Mouse (Mus musculus) CH12.LX (cell line): ENCODE measurements at regions not wholly inside any gene's neighbourhood (a gene's known extent, or its start where the extent isn't known, plus 50 kb on each side); places are given as distances from the start of the nearest gene placed in this dataset.
A peak's percentile ranks its signal among the peaks of the same experiment; 100 is the strongest.

Experiments used
- DNase-seq: peaks from one replicate; pipeline ENCODE4 v3.0.0-alpha.2; 2013; ENCODE audit errors: extremely low read depth
- H3K27ac ChIP-seq: 2 replicates; pipeline ENCODE4 v1.5.1; 2012; ENCODE audit warnings: low read depth, mild to moderate bottlenecking, control low read depth, moderate library complexity; ENCODE audit not compliant: insufficient read depth
- H3K27me3 ChIP-seq: replicated peaks from 2 replicates; pipeline ENCODE3; 2012; ENCODE audit warnings: inconsistent platforms
- H3K36me3 ChIP-seq, 2 experiments: replicated peaks in 1 of 2; 2 replicates each; pipeline versions ENCODE3 to v1.6.1; 2012; ENCODE audit warnings: inconsistent platforms in 1 of 2, low read length in 1 of 2, mild to moderate bottlenecking in 1 of 2, mixed read lengths in 1 of 2, moderate library complexity in 1 of 2; ENCODE audit not compliant: control insufficient read depth in 1 of 2, insufficient read depth in 1 of 2
- H3K4me1 ChIP-seq, 2 experiments: 2 replicates each; pipeline ENCODE4 v1.6.1; 2012; ENCODE audit warnings: inconsistent platforms in 1 of 2, moderate library complexity in 1 of 2; ENCODE audit not compliant: insufficient read depth in 2 of 2, control insufficient read depth in 1 of 2
- H3K4me2 ChIP-seq: 2 replicates; pipeline ENCODE4 v1.6.1; 2012; ENCODE audit warnings: low read depth, mild to moderate bottlenecking, control low read depth; ENCODE audit not compliant: poor library complexity, insufficient read depth, severe bottlenecking
- H3K4me3 ChIP-seq, 3 experiments: fragments of 150-350 bp in 1 of 3; sonication (generic) in 1 of 3; replicated peaks in 1 of 3; 2 replicates each; pipeline versions ENCODE3 to v1.5.1; 2011 to 2012; ENCODE audit warnings: low read depth in 2 of 3, low read length in 2 of 3, mild to moderate bottlenecking in 2 of 3, moderate library complexity in 2 of 3, control low read depth in 1 of 3, improper control_type of control experiment in 1 of 3, inconsistent platforms in 1 of 3, mixed read lengths in 1 of 3; ENCODE audit not compliant: poor library complexity in 1 of 3
- H3K79me2 ChIP-seq: replicated peaks from 2 replicates; pipeline ENCODE4 v1.6.1; 2012; ENCODE audit warnings: mild to moderate bottlenecking, moderate library complexity; ENCODE audit not compliant: control insufficient read depth, poor library complexity, insufficient read depth, severe bottlenecking; ENCODE audit errors: extremely low read depth
- H3K9ac ChIP-seq: 2 replicates; pipeline ENCODE4 v1.6.1; 2012; ENCODE audit warnings: low read depth, mild to moderate bottlenecking, control low read depth, moderate library complexity; ENCODE audit not compliant: insufficient read depth
- H3K9me3 ChIP-seq: replicated peaks from 2 replicates; pipeline ENCODE3; 2012; ENCODE audit warnings: low read length, inconsistent platforms, mixed read lengths
- CHD1 ChIP-seq: IDR thresholded peaks from 2 replicates; pipeline ENCODE4 v1.6.1; 2012; ENCODE audit warnings: low read depth, low read length, improper control_type of control experiment, inconsistent platforms
- CTCF ChIP-seq, 2 experiments: IDR thresholded peaks in 1 of 2; conservative IDR thresholded peaks in 1 of 2; 2 replicates each; pipeline ENCODE4 v1.5.1; 2011 to 2012; ENCODE audit warnings: low read depth in 2 of 2, low read length in 2 of 2, improper control_type of control experiment in 1 of 2, inconsistent platforms in 1 of 2, mild to moderate bottlenecking in 1 of 2, moderate library complexity in 1 of 2
- ELF1 ChIP-seq: IDR thresholded peaks from 2 replicates; pipeline ENCODE4 v1.6.1; 2014; ENCODE audit warnings: low read depth, mild to moderate bottlenecking, inconsistent platforms, low read length, improper control_type of control experiment
- EP300 ChIP-seq: IDR thresholded peaks from 2 replicates; pipeline ENCODE4 v1.6.1; 2011; ENCODE audit warnings: low read length, improper control_type of control experiment
- ETS1 ChIP-seq: conservative IDR thresholded peaks from 2 replicates; pipeline ENCODE4 v1.6.1; 2012; ENCODE audit warnings: low read depth, mild to moderate bottlenecking, inconsistent platforms, low read length, improper control_type of control experiment, moderate library complexity
- HCFC1 ChIP-seq: IDR thresholded peaks from 2 replicates; pipeline ENCODE4 v1.6.1; 2012; ENCODE audit warnings: low read depth, mild to moderate bottlenecking, inconsistent platforms, low read length, improper control_type of control experiment
- IRF4 ChIP-seq: IDR thresholded peaks from 2 replicates; pipeline ENCODE4 v1.6.1; 2014; ENCODE audit warnings: low read depth, mild to moderate bottlenecking, inconsistent platforms, low read length, improper control_type of control experiment
- JUN ChIP-seq: IDR thresholded peaks from 2 replicates; pipeline ENCODE4 v1.6.1; 2011; ENCODE audit warnings: low read depth, mild to moderate bottlenecking, low read length, improper control_type of control experiment, moderate library complexity; ENCODE audit not compliant: insufficient read depth
- JUND ChIP-seq: conservative IDR thresholded peaks from 2 replicates; pipeline ENCODE4 v1.6.1; 2011; ENCODE audit warnings: low read depth, low read length, improper control_type of control experiment
- KAT2A ChIP-seq: IDR thresholded peaks from 2 replicates; pipeline ENCODE4 v1.6.1; 2012; ENCODE audit warnings: low read length, improper control_type of control experiment, inconsistent platforms; ENCODE audit not compliant: insufficient replicate concordance
- MAX ChIP-seq: IDR thresholded peaks from 2 replicates; pipeline ENCODE4 v1.6.1; 2011; ENCODE audit warnings: low read length, improper control_type of control experiment
- MAZ ChIP-seq: IDR thresholded peaks from 2 replicates; pipeline ENCODE4 v1.6.1; 2012; ENCODE audit warnings: low read depth, mild to moderate bottlenecking, inconsistent platforms, low read length, improper control_type of control experiment, moderate library complexity
- MEF2A ChIP-seq: IDR thresholded peaks from 2 replicates; pipeline ENCODE4 v1.6.1; 2014; ENCODE audit warnings: low read depth, mild to moderate bottlenecking, inconsistent platforms, low read length, improper control_type of control experiment, borderline replicate concordance
- MYC ChIP-seq: IDR thresholded peaks from 2 replicates; pipeline ENCODE4 v1.6.1; 2011; ENCODE audit warnings: low read depth, mild to moderate bottlenecking, improper control_type of control experiment, low read length
- POLR2AphosphoS2 ChIP-seq: IDR thresholded peaks from 2 replicates; pipeline ENCODE4 v1.6.1; 2011; ENCODE audit warnings: low read depth, low read length, improper control_type of control experiment
- RAD21 ChIP-seq: IDR thresholded peaks from 2 replicates; pipeline ENCODE4 v1.6.1; 2011; ENCODE audit warnings: low read depth, mild to moderate bottlenecking, low read length, improper control_type of control experiment, moderate library complexity
- RCOR1 ChIP-seq: conservative IDR thresholded peaks from 2 replicates; pipeline ENCODE4 v1.6.1; 2012; ENCODE audit warnings: low read depth, mild to moderate bottlenecking, inconsistent platforms, low read length, improper control_type of control experiment
- SIN3A ChIP-seq: IDR thresholded peaks from 2 replicates; pipeline ENCODE4 v1.6.1; 2012; ENCODE audit warnings: low read length, improper control_type of control experiment, inconsistent platforms
- SMC3 ChIP-seq: IDR thresholded peaks from 2 replicates; pipeline ENCODE4 v1.6.1; 2011; ENCODE audit warnings: low read depth, low read length, improper control_type of control experiment
- TCF12 ChIP-seq: IDR thresholded peaks from 2 replicates; pipeline ENCODE4 v1.6.1; 2014; ENCODE audit warnings: low read depth, mild to moderate bottlenecking, inconsistent platforms, low read length, improper control_type of control experiment
- USF1 ChIP-seq: IDR thresholded peaks from 2 replicates; pipeline ENCODE4 v1.6.1; 2014; ENCODE audit warnings: low read depth, mild to moderate bottlenecking, inconsistent platforms, low read length, improper control_type of control experiment
- ZC3H11A ChIP-seq: IDR thresholded peaks from 2 replicates; pipeline ENCODE4 v1.6.1; 2012; ENCODE audit warnings: low read depth, mild to moderate bottlenecking, inconsistent platforms, low read length, improper control_type of control experiment
- dilution Hi-C: fragments of 300-500 bp; cut with MboI; formaldehyde crosslinking; loops from 2 replicates; pipeline ENCODE4 v1.14.3; 2020; ENCODE audit warnings: low sequenced_read_pairs; ENCODE audit not compliant: extremely low pct_unique_long_range_greater_than_20kb, extremely low pct_ligation_motif_present
- in situ Hi-C: fragments of 300-500 bp; cut with MboI; formaldehyde crosslinking; loops from 3 replicates; pipeline ENCODE4 v1.14.3; 2019; ENCODE audit warnings: low sequenced_read_pairs, low pct_ligation_motif_present, low pct_unique_long_range_greater_than_20kb, mixed read lengths

DNA sequence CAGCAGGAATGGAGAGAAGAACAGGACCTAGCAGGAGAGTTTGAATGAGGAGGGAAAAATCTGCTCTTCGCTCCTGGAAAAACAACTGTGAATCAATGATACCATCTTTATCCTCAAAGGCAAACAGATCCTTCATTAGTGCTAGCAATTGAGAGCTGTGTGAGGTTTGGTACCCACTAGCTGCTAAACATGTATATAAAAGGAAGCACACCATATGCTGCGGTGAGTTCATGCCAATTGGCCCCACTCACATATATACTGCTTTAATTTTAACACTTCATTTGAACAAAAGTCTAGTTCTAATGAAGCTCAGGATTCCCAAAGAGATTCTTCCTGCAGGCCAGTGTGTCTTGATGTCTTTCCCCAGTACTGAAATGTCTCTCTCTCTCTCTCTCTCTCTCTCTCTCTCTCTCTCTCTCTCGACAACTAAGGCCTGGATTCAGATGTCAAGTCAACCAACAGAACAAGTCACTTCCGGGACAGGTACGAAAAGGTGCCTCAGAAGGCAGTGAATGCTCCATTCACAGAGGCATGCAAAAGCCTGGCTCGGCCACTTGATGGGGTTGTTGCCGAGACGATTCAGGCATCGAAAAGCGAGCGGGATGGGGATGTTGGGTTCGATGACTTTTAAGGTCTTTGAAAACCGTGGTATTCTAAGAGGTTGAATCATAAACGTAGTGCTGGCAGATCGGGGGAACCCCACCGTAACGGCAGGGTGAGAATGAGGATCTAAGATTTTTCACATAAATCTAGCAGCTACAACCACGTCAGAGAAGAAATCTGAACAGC lies 226.4 kb upstream of the Nr4a3 start:
- DNase-seq: peak; percentile 89
- Histone ChIP-seq H3K27me3 (no peaks in the 10 kb centered on the region), H3K4me3 (no peak overlapping the region), H3K9me3 (no peaks in the 10 kb centered on the region), H3K36me3 (no peaks in the 10 kb centered on the region), H3K27ac (no peak overlapping the region), H3K79me2 (no peaks in the 10 kb centered on the region), H3K9ac (no peak overlapping the region), H3K4me1 (peaks cover 0 to 41% of the 10 kb centered on the region in 2 experiments; a peak in 2 of 4 replicates), H3K4me2 (peak overlapping the region; percentile 64)
- in situ Hi-C loops (loop anchor here (25.0 kb wide), 2 partner anchors 381 to 594 kb away; no protein-coding TSS in a partner anchor), dilution Hi-C loops (no loop called here)
- TF ChIP-seq ETS1 (peak; percentile 61; the same call in 1 of the 2 replicates), RAD21 (peak; percentile 83), JUND (peak; percentile 45; the same call in 1 of the 2 replicates), MEF2A (peak; percentile 64; the same call in 1 of the 2 replicates), TCF12 (peak; percentile 40; the same call in 1 of the 2 replicates), POLR2AphosphoS2 (no peak), MAZ (0 out of 2 replicates have a peak, but pooled peaks have one; percentile 51), MAX (peak; percentile 49; the same call in 1 of the 2 replicates), IRF4 (peak; percentile 82), EP300 (peak; percentile 60; the same call in 1 of the 2 replicates), MYC (peak; percentile 75), CTCF (conservative IDR thresholded peaks at IDR 0.05 in 1 of 2, IDR thresholded peaks at IDR 0.05 in 1 of 2; ENCODE audit: low read depth in 2 of 2, low read length in 2 of 2) (peak in 1 of 2 experiments; percentile 71; a peak in 2 of 4 replicates), SMC3 (peak; percentile 72), ZC3H11A (peak; percentile 24; the same call in 1 of the 2 replicates), SIN3A (peak; percentile 52; the same call in 1 of the 2 replicates), ELF1 (peak; percentile 74), HCFC1 (no peak), RCOR1 (no peak), CHD1 (no peak), JUN (0 out of 2 replicates have a peak, but pooled peaks have one; percentile 10), USF1 (no peak), KAT2A (no peak)
